ENCODE assay signal across 21 mouse cellular contexts in the genomic region with DNA sequence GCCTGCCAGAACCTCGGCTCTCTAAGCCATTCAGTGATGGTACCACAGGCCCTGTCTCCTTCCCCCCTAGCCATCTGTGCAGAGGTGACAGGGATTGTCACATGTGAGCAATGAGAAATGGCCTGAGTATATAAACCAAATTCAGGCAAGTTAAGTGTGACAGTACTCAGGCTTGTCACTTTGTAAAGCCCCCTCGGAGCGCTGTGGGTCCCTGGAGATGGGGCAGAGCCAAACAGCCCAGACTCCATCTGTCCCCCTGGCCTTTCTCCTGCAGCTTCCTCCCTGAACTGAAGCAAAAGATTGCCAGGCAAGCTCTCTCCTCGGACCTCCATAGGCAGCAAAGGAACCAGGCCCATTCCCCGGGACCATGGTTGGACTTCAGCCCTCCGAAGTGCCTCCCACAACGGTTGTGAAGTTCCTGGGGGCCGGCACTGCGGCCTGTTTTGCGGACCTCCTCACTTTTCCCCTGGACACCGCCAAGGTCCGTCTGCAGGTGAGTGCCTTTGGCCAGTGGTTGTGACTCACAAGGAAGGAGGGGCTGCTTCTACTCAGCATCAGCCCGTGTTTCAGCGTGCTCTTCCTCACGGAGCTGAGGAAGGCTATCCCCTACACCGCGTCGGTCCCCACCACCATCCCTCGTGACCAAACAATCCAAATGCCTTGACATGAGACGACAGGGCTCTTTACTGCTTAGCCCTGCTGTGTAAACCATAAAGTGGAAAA. TPM values are rescaled to one million over a fixed set of nuclear protein-coding genes. Genes with fewer than 3 reads are reported as not detected.
DNase-seq lines count a peak whose midpoint lies in the region; ATAC-seq and TF ChIP-seq lines count a peak whose summit lies in the region.
"Had no signal": no experiment of that assay in that cellular context is flagged by ENCODE, and none has a peak within 500 bp of the region (broad histone marks: within the 10 kb centered on the region; RNA-seq: fewer than 3 reads in every experiment).

No protein-coding gene starts in this region.

- TF ChIP-seq CTCF in testis, adult 2 months (IDR thresholded peaks at IDR 0.05; ENCODE audit: control insufficient read depth, insufficient read depth, insufficient replicate concordance, low read depth, low read length) = no peak

- H3K27ac ChIP-seq in forebrain, embryonic 10.5 days = 0 out of 2 replicates have a peak overlapping the region, but pooled peaks have one; percentile 25
- no peak overlapping the region for H3K27ac ChIP-seq in forebrain, embryonic 16.5 days (ENCODE audit: low read length)
- no peak overlapping the region for H3K27ac ChIP-seq in kidney, embryonic 14.5 days (ENCODE audit: low read depth, low read length)
- H3K27ac ChIP-seq in testis, adult 2 months (ENCODE audit: control insufficient read depth, insufficient read depth, low read depth, low read length) = no peak overlapping the region
- H3K27ac ChIP-seq: limb, embryonic 12.5 days; macrophage; midbrain, embryonic 10.5 days; neural tube, embryonic 15.5 days had no signal

- H3K4me1 ChIP-seq in forebrain, embryonic 10.5 days = peaks cover 5% of the 10 kb centered on the region; the same call in 1 of the 2 replicates
- no peaks in the 10 kb centered on the region for H3K4me1 ChIP-seq in forebrain, embryonic 16.5 days (replicated peaks; ENCODE audit: control insufficient read depth, insufficient read depth, low read length)
- H3K4me1 ChIP-seq in kidney, embryonic 14.5 days (ENCODE audit: control insufficient read depth, insufficient read depth, low read length) = 0 out of 2 replicates have a peak, but pooled peaks cover 3% of the 10 kb centered on the region
- peaks cover 11% of the 10 kb centered on the region for H3K4me1 ChIP-seq in testis, adult 2 months (ENCODE audit: control insufficient read depth, insufficient read depth, low read length)
- H3K4me1 ChIP-seq: limb, embryonic 12.5 days; midbrain, embryonic 10.5 days; neural tube, embryonic 15.5 days had no signal

- H3K27me3 ChIP-seq in forebrain, embryonic 10.5 days (ENCODE audit: poor library complexity, severe bottlenecking) = 0 out of 2 replicates have a peak, but pooled peaks cover 3% of the 10 kb centered on the region
- H3K27me3 ChIP-seq in forebrain, embryonic 16.5 days (replicated peaks; ENCODE audit: control insufficient read depth, insufficient read depth, low read length) = no peaks in the 10 kb centered on the region
- no peaks in the 10 kb centered on the region for H3K27me3 ChIP-seq in kidney, embryonic 14.5 days (ENCODE audit: control insufficient read depth, insufficient read depth, low read length)
- H3K27me3 ChIP-seq in testis, adult 2 months (ENCODE audit: control insufficient read depth, insufficient read depth, low read length) = no peaks in the 10 kb centered on the region
- H3K27me3 ChIP-seq: limb, embryonic 12.5 days; neural tube, embryonic 15.5 days had no signal

- ATAC-seq in forebrain, embryonic 16.5 days = no peak
- peak; percentile 37; the same call in 1 of the 2 replicates for ATAC-seq in kidney, embryonic 14.5 days (ENCODE audit: low FRiP score, low TSS enrichment)
- ATAC-seq: activated CD4-positive, CD25-positive, alpha-beta regulatory T cell, adult 4 months; liver, postnatal 0 days had no signal

- TF ChIP-seq POLR2A in testis, adult 2 months (IDR thresholded peaks at IDR 0.05; ENCODE audit: control insufficient read depth, low read depth, low read length) = no peak

- no peak for DNase-seq in forebrain, embryonic 10.5 days (ENCODE audit: extremely low spot score, low spot score)
- no peak for DNase-seq in kidney, adult 8-10 months
- DNase-seq in testis, postnatal 10 days (ENCODE audit: low spot score) = no peak
- DNase-seq in right cerebral cortex, postnatal 25 days = no peak
- DNase-seq: adrenal gland, adult 8-10 months; cerebellum, adult 11-12 months; heart, postnatal 4 days; kidney, postnatal 14 days; liver, postnatal 0 days; right cerebral cortex, adult 18-20 months; thymus, postnatal 25 days had no signal

- H3K9me3 ChIP-seq in forebrain, embryonic 10.5 days = no peaks in the 10 kb centered on the region
- H3K9me3 ChIP-seq in forebrain, embryonic 16.5 days (ENCODE audit: control insufficient read depth, low read length) = no peaks in the 10 kb centered on the region
- H3K9me3 ChIP-seq in kidney, embryonic 14.5 days (ENCODE audit: control insufficient read depth, low read length) = no peaks in the 10 kb centered on the region
- H3K9me3 ChIP-seq: limb, embryonic 12.5 days; midbrain, embryonic 10.5 days; neural tube, embryonic 15.5 days had no signal

- no peaks in the 10 kb centered on the region for H3K36me3 ChIP-seq in forebrain, embryonic 10.5 days (replicated peaks)
- no peaks in the 10 kb centered on the region for H3K36me3 ChIP-seq in forebrain, embryonic 16.5 days (ENCODE audit: control insufficient read depth, insufficient read depth)
- no peaks in the 10 kb centered on the region for H3K36me3 ChIP-seq in kidney, embryonic 14.5 days (ENCODE audit: control insufficient read depth, insufficient read depth, low read length)
- no peaks in the 10 kb centered on the region for H3K36me3 ChIP-seq in testis, adult 2 months (ENCODE audit: control insufficient read depth, insufficient read depth, low read length)
- H3K36me3 ChIP-seq: limb, embryonic 12.5 days; midbrain, embryonic 10.5 days; neural tube, embryonic 15.5 days had no signal

- H3K4me2 ChIP-seq in forebrain, embryonic 16.5 days (ENCODE audit: low read length) = no peak overlapping the region
- no peak overlapping the region for H3K4me2 ChIP-seq in kidney, embryonic 14.5 days (replicated peaks; ENCODE audit: low read depth, low read length)
- H3K4me2 ChIP-seq: limb, embryonic 12.5 days; liver, embryonic 11.5 days; neural tube, embryonic 15.5 days had no signal

- 83% methylated on average over 20 of the region's 20 CpGs for WGBS in forebrain, embryonic 10.5 days
- WGBS in forebrain, embryonic 16.5 days = 80% methylated on average over 20 of the region's 20 CpGs
- WGBS in kidney, embryonic 14.5 days = 76% methylated on average over 20 of the region's 20 CpGs

- H3K9ac ChIP-seq in forebrain, embryonic 16.5 days (replicated peaks; ENCODE audit: low read depth, low read length) = no peak overlapping the region
- H3K9ac ChIP-seq in kidney, embryonic 14.5 days (ENCODE audit: low read depth, low read length) = no peak overlapping the region
- H3K9ac ChIP-seq: limb, embryonic 12.5 days; liver, postnatal 0 days; neural tube, embryonic 15.5 days had no signal

- H3K4me3 ChIP-seq in forebrain, embryonic 10.5 days = no peak overlapping the region
- no peak overlapping the region for H3K4me3 ChIP-seq in forebrain, embryonic 16.5 days (replicated peaks; ENCODE audit: low read length)
- no peak overlapping the region for H3K4me3 ChIP-seq in kidney, embryonic 14.5 days (ENCODE audit: low read length)
- H3K4me3 ChIP-seq in testis, adult 2 months (ENCODE audit: control insufficient read depth, low read depth, low read length) = peak overlapping the region; percentile 22
- H3K4me3 ChIP-seq: limb, embryonic 12.5 days; midbrain, embryonic 10.5 days; neural tube, embryonic 15.5 days had no signal

RNA-seq across cellular contexts. Expression of a gene that starts 6.5 kb away (rescaled TPM):
- not detected in 2 replicates for polyA plus RNA-seq in forebrain, embryonic 10.5 days (2016; fragmentation: Nextera tagmentation; extraction: Ambion mirVana)
- polyA plus RNA-seq in forebrain, embryonic 16.5 days (2015; fragmentation: Nextera tagmentation; extraction: Ambion mirVana) = not detected in 2 replicates
- polyA plus RNA-seq in kidney, embryonic 14.5 days (2014; fragmentation: Nextera tagmentation; extraction: Ambion mirVana) = 0.08 TPM in 1 of 2 replicates, not detected in the other
- 0.73 and 1.2 TPM in 2 replicates for polyA plus RNA-seq in testis, adult 2 months (2012; rRNA removed)
- polyA plus RNA-seq: activated CD4-positive, CD25-positive, alpha-beta regulatory T cell, adult 4 months; intestine, embryonic 14.5 days; limb, embryonic 12.5 days; liver, embryonic 11.5 days; macrophage; midbrain, embryonic 10.5 days; neural tube, embryonic 15.5 days had no signal

RNA-seq across cellular contexts. Expression of a gene that starts 13.9 kb away (rescaled TPM):
- 78.7 and 93.9 TPM in 2 replicates for polyA plus RNA-seq in forebrain, embryonic 10.5 days (2016; fragmentation: Nextera tagmentation; extraction: Ambion mirVana)
- polyA plus RNA-seq in forebrain, embryonic 16.5 days (2015; fragmentation: Nextera tagmentation; extraction: Ambion mirVana) = 42.3 and 49.6 TPM in 2 replicates
- 156 and 193 TPM in 2 replicates for polyA plus RNA-seq in kidney, embryonic 14.5 days (2014; fragmentation: Nextera tagmentation; extraction: Ambion mirVana)
- 42.2 and 53.2 TPM in 2 replicates for polyA plus RNA-seq in testis, adult 2 months (2012; rRNA removed)

RNA-seq across cellular contexts. Expression of a gene that starts 35.5 kb away (rescaled TPM):
- 0.26 and 0.30 TPM in 2 replicates for polyA plus RNA-seq in forebrain, embryonic 10.5 days (2016; fragmentation: Nextera tagmentation; extraction: Ambion mirVana)
- polyA plus RNA-seq in forebrain, embryonic 16.5 days (2015; fragmentation: Nextera tagmentation; extraction: Ambion mirVana) = 3.0 and 3.3 TPM in 2 replicates
- 0.19 and 0.46 TPM in 2 replicates for polyA plus RNA-seq in kidney, embryonic 14.5 days (2014; fragmentation: Nextera tagmentation; extraction: Ambion mirVana)
- polyA plus RNA-seq in testis, adult 2 months (2012; rRNA removed) = 528 and 538 TPM in 2 replicates

RNA-seq across cellular contexts. Expression of a gene that starts 57.6 kb away (rescaled TPM):
- 20.4 and 20.6 TPM in 2 replicates for polyA plus RNA-seq in forebrain, embryonic 10.5 days (2016; fragmentation: Nextera tagmentation; extraction: Ambion mirVana)
- polyA plus RNA-seq in forebrain, embryonic 16.5 days (2015; fragmentation: Nextera tagmentation; extraction: Ambion mirVana) = 10.1 and 12.3 TPM in 2 replicates
- 23.8 and 27.1 TPM in 2 replicates for polyA plus RNA-seq in kidney, embryonic 14.5 days (2014; fragmentation: Nextera tagmentation; extraction: Ambion mirVana)
- 29.5 and 29.6 TPM in 2 replicates for polyA plus RNA-seq in testis, adult 2 months (2012; rRNA removed)

Comparison
In these comparisons a context has a peak if more than half of its experiments do, and no peak if none do; other contexts are left out.
1. RNA of a gene that starts 35.5 kb away (polyA plus RNA-seq): 528 to 538 TPM in testis, adult 2 months; 3.0 to 3.3 TPM in forebrain, embryonic 16.5 days, 0.26 to 0.30 TPM in forebrain, embryonic 10.5 days and 0.19 to 0.46 TPM in kidney, embryonic 14.5 days; every median in the first group is over 100 times any median in the second.